Mouse (Mus musculus): ENCODE measurements around the gene Nfe2l3.
A peak's percentile ranks its signal among the peaks of the same experiment; 100 is the strongest.
"Not testable (repeated sequence)": the region's sequence is repeated elsewhere in the genome, so short reads cannot be mapped to it uniquely, and the experiment has no call there.

Gene Nfe2l3

GRCm38 (mm10) chr6:51484556-51484955, 52.1 kb downstream of the Nfe2l3 start:
- not testable (repeated sequence) for DNase-seq (ENCODE audit: low read depth, low spot score)

- DNase-seq (ENCODE audit: low read depth, low spot score), result peak; percentile 72
Observed at GRCm38 (mm10) chr6:51485646-51486045, 53.2 kb downstream of the Nfe2l3 start.

- DNase-seq (ENCODE audit: low read depth, low spot score), result no peak
Observed at GRCm38 (mm10) chr6:51486076-51486710, 53.7 kb downstream of the Nfe2l3 start.

GRCm38 (mm10) chr6:51486731-51487130, 54.3 kb downstream of the Nfe2l3 start:
- no peak for DNase-seq (ENCODE audit: low read depth, low spot score)

- DNase-seq (ENCODE audit: low read depth, low spot score), result peak; percentile 92
Observed at GRCm38 (mm10) chr6:51489787-51490186, 57.3 kb downstream of the Nfe2l3 start.

GRCm38 (mm10) chr6:51497321-51498111, 65.0 kb downstream of the Nfe2l3 start:
- no peak for DNase-seq (ENCODE audit: low read depth, low spot score)

- DNase-seq (ENCODE audit: low read depth, low spot score), result no peak
Observed at GRCm38 (mm10) chr6:51505671-51506070, 73.2 kb downstream of the Nfe2l3 start.

GRCm38 (mm10) chr6:51507556-51507955, 75.1 kb downstream of the Nfe2l3 start:
- no peak for DNase-seq (ENCODE audit: low read depth, low spot score)

All from 3T3-L1 (cell line).